ENCODE assay signal across 30 mouse cellular contexts in genomic region chr1:185989432-185989831, GRCm38 (mm10).
DNase-seq lines count a peak whose midpoint lies in the region; ATAC-seq lines count a peak whose summit lies in the region.
"Had no signal": no experiment of that assay in that cellular context is flagged by ENCODE, and none has a peak within 500 bp of the region (broad histone marks: within the 10 kb centered on the region; RNA-seq: fewer than 3 reads in every experiment).

No protein-coding gene starts in this region.

- no peaks in the 10 kb centered on the region for H3K36me3 ChIP-seq in limb, embryonic 12.5 days
- H3K36me3 ChIP-seq in limb, embryonic 10.5 days: no peaks in the 10 kb centered on the region
- no peaks in the 10 kb centered on the region for H3K36me3 ChIP-seq in embryonic facial prominence, embryonic 13.5 days
- no peaks in the 10 kb centered on the region for H3K36me3 ChIP-seq in limb, embryonic 13.5 days
- H3K36me3 ChIP-seq in forebrain, embryonic 14.5 days (ENCODE audit: control insufficient read depth, insufficient read depth, low read length): no peaks in the 10 kb centered on the region
- H3K36me3 ChIP-seq: forebrain, embryonic 10.5 days; G1E; heart, embryonic 12.5 days; heart, embryonic 15.5 days; hindbrain, embryonic 10.5 days had no signal

- H3K4me1 ChIP-seq in limb, embryonic 12.5 days (replicated peaks): peaks cover 7% of the 10 kb centered on the region
- H3K4me1 ChIP-seq in limb, embryonic 10.5 days: no peaks in the 10 kb centered on the region
- H3K4me1 ChIP-seq in embryonic facial prominence, embryonic 13.5 days: peaks cover 13% of the 10 kb centered on the region
- H3K4me1 ChIP-seq in limb, embryonic 13.5 days: peaks cover 10% of the 10 kb centered on the region
- H3K4me1 ChIP-seq in forebrain, embryonic 14.5 days (ENCODE audit: control insufficient read depth, insufficient read depth, low read length): no peaks in the 10 kb centered on the region
- H3K4me1 ChIP-seq: forebrain, embryonic 10.5 days; heart, embryonic 12.5 days; heart, embryonic 15.5 days; hindbrain, embryonic 10.5 days had no signal

- no peak for ATAC-seq in limb, embryonic 12.5 days (ENCODE audit: insufficient number of reproducible peaks, insufficient read depth, low FRiP score, low TSS enrichment, low read depth)
- no peak for ATAC-seq in embryonic facial prominence, embryonic 13.5 days (ENCODE audit: insufficient number of reproducible peaks, insufficient read depth, low FRiP score, low TSS enrichment, low read depth)
- no peak; the same call in 1 of the 2 replicates for ATAC-seq in limb, embryonic 13.5 days (ENCODE audit: low FRiP score, low read depth)
- no peak for ATAC-seq in forebrain, embryonic 14.5 days
- ATAC-seq: forebrain, embryonic 13.5 days; forebrain, postnatal 0 days; hindbrain, postnatal 0 days; inflammation-experienced regulatory T-cells, adult 6 months; intestine, embryonic 16.5 days had no signal

- H3K4me3 ChIP-seq in limb, embryonic 12.5 days (replicated peaks): no peak overlapping the region
- H3K4me3 ChIP-seq in limb, embryonic 10.5 days: no peak overlapping the region
- H3K4me3 ChIP-seq in embryonic facial prominence, embryonic 13.5 days: no peak overlapping the region
- no peak overlapping the region for H3K4me3 ChIP-seq in limb, embryonic 13.5 days
- no peak overlapping the region for H3K4me3 ChIP-seq in forebrain, embryonic 14.5 days (ENCODE audit: low read depth, low read length)
- H3K4me3 ChIP-seq: forebrain, embryonic 10.5 days; forebrain, embryonic 13.5 days; gastrocnemius, adult 2 months; heart, embryonic 12.5 days; heart, embryonic 15.5 days; hindbrain, embryonic 10.5 days had no signal

- H3K9me3 ChIP-seq in limb, embryonic 12.5 days: no peaks in the 10 kb centered on the region; the same call in 1 of the 2 replicates
- no peaks in the 10 kb centered on the region for H3K9me3 ChIP-seq in limb, embryonic 10.5 days (replicated peaks)
- H3K9me3 ChIP-seq in embryonic facial prominence, embryonic 13.5 days: no peaks in the 10 kb centered on the region
- H3K9me3 ChIP-seq in limb, embryonic 13.5 days: no peaks in the 10 kb centered on the region
- H3K9me3 ChIP-seq in forebrain, embryonic 14.5 days (replicated peaks; ENCODE audit: control insufficient read depth, low read length): no peaks in the 10 kb centered on the region
- H3K9me3 ChIP-seq: forebrain, embryonic 10.5 days; forebrain, embryonic 13.5 days; heart, embryonic 12.5 days; heart, embryonic 15.5 days; hindbrain, embryonic 10.5 days had no signal

- no peak overlapping the region for H3K9ac ChIP-seq in limb, embryonic 12.5 days (replicated peaks)
- H3K9ac ChIP-seq in embryonic facial prominence, embryonic 13.5 days: no peak overlapping the region
- H3K9ac ChIP-seq in limb, embryonic 13.5 days: no peak overlapping the region
- H3K9ac ChIP-seq in forebrain, embryonic 14.5 days (ENCODE audit: low read length): no peak overlapping the region
- H3K9ac ChIP-seq: forebrain, embryonic 13.5 days; forebrain, postnatal 0 days; heart, embryonic 12.5 days; heart, embryonic 15.5 days; hindbrain, embryonic 14.5 days had no signal

- H3K4me2 ChIP-seq in limb, embryonic 12.5 days: no peak overlapping the region
- no peak overlapping the region for H3K4me2 ChIP-seq in embryonic facial prominence, embryonic 13.5 days
- no peak overlapping the region for H3K4me2 ChIP-seq in limb, embryonic 13.5 days (replicated peaks)
- H3K4me2 ChIP-seq in forebrain, embryonic 14.5 days (ENCODE audit: low read length): no peak overlapping the region
- H3K4me2 ChIP-seq: forebrain, embryonic 13.5 days; heart, embryonic 12.5 days; heart, embryonic 15.5 days; hindbrain, embryonic 14.5 days had no signal

- peak overlapping the region; percentile 53; the same call in 1 of the 2 replicates for H3K27ac ChIP-seq in limb, embryonic 12.5 days
- H3K27ac ChIP-seq in limb, embryonic 10.5 days: no peak overlapping the region
- peak overlapping the region; percentile 40; the same call in 1 of the 2 replicates for H3K27ac ChIP-seq in embryonic facial prominence, embryonic 13.5 days
- peak overlapping the region; percentile 28; the same call in 1 of the 2 replicates for H3K27ac ChIP-seq in limb, embryonic 13.5 days
- H3K27ac ChIP-seq in forebrain, embryonic 14.5 days (ENCODE audit: low read depth, low read length): no peak overlapping the region
- H3K27ac ChIP-seq: forebrain, embryonic 10.5 days; forebrain, embryonic 13.5 days; gastrocnemius, adult 2 months; heart, embryonic 15.5 days; hindbrain, embryonic 10.5 days; hindbrain, embryonic 14.5 days; hindbrain, postnatal 0 days had no signal

- H3K27me3 ChIP-seq in limb, embryonic 12.5 days: no peaks in the 10 kb centered on the region
- no peaks in the 10 kb centered on the region for H3K27me3 ChIP-seq in limb, embryonic 10.5 days (ENCODE audit: low read depth, poor library complexity, severe bottlenecking)
- H3K27me3 ChIP-seq in embryonic facial prominence, embryonic 13.5 days: peaks cover 3% of the 10 kb centered on the region; the same call in 1 of the 2 replicates
- no peaks in the 10 kb centered on the region for H3K27me3 ChIP-seq in limb, embryonic 13.5 days
- H3K27me3 ChIP-seq in forebrain, embryonic 14.5 days (replicated peaks; ENCODE audit: control insufficient read depth, insufficient read depth, low read length): no peaks in the 10 kb centered on the region
- H3K27me3 ChIP-seq: CH12.LX; forebrain, embryonic 13.5 days; heart, embryonic 12.5 days; heart, embryonic 15.5 days had no signal

- no peak for DNase-seq in limb, embryonic 10.5 days (ENCODE audit: low spot score)
- no peak for DNase-seq in forebrain, embryonic 14.5 days (ENCODE audit: low spot score)
- DNase-seq in cerebellum, adult 11-12 months: no peak
- no peak for DNase-seq in adrenal gland, postnatal 14 days
- DNase-seq: adrenal gland, adult 2 months; adrenal gland, postnatal 25 days; B cell, adult 2 months; cerebellum, adult 8-10 months; cerebellum, postnatal 14 days; forebrain, postnatal 0 days; gastrocnemius, adult 2 months; gastrocnemius, postnatal 14 days; heart, adult 18-20 months; heart, postnatal 10 days; heart, postnatal 36 days; kidney, adult 18-20 months had no signal

- 75% methylated on average over 8 of the region's 8 CpGs for WGBS in limb, embryonic 12.5 days
- 92% methylated on average over 8 of the region's 8 CpGs for WGBS in limb, embryonic 10.5 days
- WGBS in embryonic facial prominence, embryonic 13.5 days: 31% methylated on average over 8 of the region's 8 CpGs
- WGBS in limb, embryonic 13.5 days: 52% methylated on average over 8 of the region's 8 CpGs
- 70% methylated on average over 8 of the region's 8 CpGs for WGBS in forebrain, embryonic 14.5 days

Comparison
In these comparisons a context has a peak if more than half of its experiments do, and no peak if none do; other contexts are left out.
1. H3K27ac ChIP-seq: peak in limb, embryonic 12.5 days (single experiment), embryonic facial prominence, embryonic 13.5 days (single experiment) and limb, embryonic 13.5 days (single experiment); none in limb, embryonic 10.5 days (single experiment) and forebrain, embryonic 14.5 days (single experiment).